Mouse (Mus musculus) lung, embryonic 14.5 days (tissue): ENCODE data around the gene Itpa. TPM values are rescaled to one million over a fixed set of nuclear protein-coding genes. Genes with fewer than 3 reads are reported as not detected.

ENCODE experiments used
- ATAC-seq: fragments of 200-750 bp; cut with Nextera tagmentation; 2 replicates; pipeline ENCODE4 v1.8.0; 2017; ENCODE audit warnings: mild to moderate bottlenecking, moderate TSS enrichment, moderate library complexity; ENCODE audit not compliant: insufficient read depth
- DNase-seq: peaks from one replicate; pipeline ENCODE4 v3.0.0-alpha.2; 2015
- H3K27ac ChIP-seq: fragments of 300-500 bp; sonication (generic); 2 replicates; pipeline ENCODE4 v1.5.1; 2014; ENCODE audit warnings: low read depth, mild to moderate bottlenecking, moderate library complexity
- H3K27me3 ChIP-seq: fragments of 300-500 bp; sonication (generic); 2 replicates; pipeline ENCODE4 v1.6.1; 2014; ENCODE audit warnings: low read length, control low read depth; ENCODE audit not compliant: insufficient read depth
- H3K36me3 ChIP-seq: fragments of 300-500 bp; sonication (generic); 2 replicates; pipeline ENCODE4 v1.6.1; 2014; ENCODE audit warnings: control low read depth; ENCODE audit not compliant: insufficient read depth
- H3K4me1 ChIP-seq: fragments of 300-500 bp; sonication (generic); 2 replicates; pipeline ENCODE4 v1.6.1; 2014; ENCODE audit warnings: antibody characterized with exemption, control low read depth; ENCODE audit not compliant: insufficient read depth
- H3K4me2 ChIP-seq: fragments of 300-500 bp; sonication (generic); 2 replicates; pipeline ENCODE4 v1.6.1; 2014; ENCODE audit warnings: mild to moderate bottlenecking
- H3K4me3 ChIP-seq: fragments of 300-500 bp; sonication (generic); 2 replicates; pipeline ENCODE4 v1.5.1; 2014; ENCODE audit warnings: low read depth, low read length
- H3K9ac ChIP-seq: fragments of 300-500 bp; sonication (generic); 2 replicates; pipeline ENCODE4 v1.6.1; 2014
- H3K9me3 ChIP-seq: fragments of 300-500 bp; sonication (generic); 2 replicates; pipeline ENCODE4 v1.6.1; 2016; ENCODE audit warnings: low read depth, low read length, control low read depth
- CTCF ChIP-seq: IDR thresholded peaks from 2 replicates; pipeline ENCODE4 v1.5.1; 2016; ENCODE audit warnings: antibody characterized with exemption, low read depth
- WGBS: fragments of 180-500 bp; shearing (Covaris S2); extraction: QIAGEN DNeasy Blood & Tissue Kit; methylation state at CpG from one replicate; pipeline ENCODE4 v1.1.7; 2014; 5-methylcytosine and 5-hydroxymethylcytosine counted together
- polyA plus RNA-seq: library from polyadenylated mRNA; unstranded; fragments of >200 nt; fragmentation: Nextera tagmentation; extraction: Ambion mirVana; gene quantifications from 2 replicates; pipeline ENCODE4 v1.2.1, GENCODE M21; 2014

Itpa gene
- polyA plus RNA-seq, 1 experiment from 2014 or later, result 108 TPM

DNA sequence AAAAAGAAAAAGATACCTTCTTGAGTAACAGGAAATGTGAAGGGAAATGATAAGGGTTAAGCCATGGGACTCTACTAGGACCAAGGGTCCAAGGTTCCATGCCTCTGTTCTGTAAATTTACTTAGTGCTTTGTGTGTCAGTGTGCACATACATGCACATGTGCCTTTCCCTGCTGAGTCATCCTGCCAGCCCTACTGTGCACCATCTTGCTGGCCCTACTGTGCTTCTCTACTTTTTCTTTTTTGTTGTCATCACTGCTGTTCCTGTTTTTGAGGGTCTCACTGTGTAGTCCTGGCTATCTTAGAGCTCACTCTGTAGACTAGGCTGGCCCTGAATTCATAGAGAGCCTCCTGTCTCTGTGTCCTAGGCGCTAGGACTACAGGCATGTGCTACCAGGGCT lies 60.3 kb downstream of the Itpa start:
- ATAC-seq, result no peak
- Histone ChIP-seq H3K27me3 (no peaks in the 10 kb centered on the region), H3K4me3 (no peak overlapping the region), H3K9ac (no peak overlapping the region), H3K9me3 (no peaks in the 10 kb centered on the region), H3K4me2 (no peak overlapping the region), H3K36me3 (peaks cover 69% of the 10 kb centered on the region), H3K27ac (no peak overlapping the region), H3K4me1 (no peaks in the 10 kb centered on the region)
- TF ChIP-seq CTCF, result no peak
- no peak for DNase-seq
- WGBS, result 90% methylated on average over 1 of the region's 1 CpGs

DNA sequence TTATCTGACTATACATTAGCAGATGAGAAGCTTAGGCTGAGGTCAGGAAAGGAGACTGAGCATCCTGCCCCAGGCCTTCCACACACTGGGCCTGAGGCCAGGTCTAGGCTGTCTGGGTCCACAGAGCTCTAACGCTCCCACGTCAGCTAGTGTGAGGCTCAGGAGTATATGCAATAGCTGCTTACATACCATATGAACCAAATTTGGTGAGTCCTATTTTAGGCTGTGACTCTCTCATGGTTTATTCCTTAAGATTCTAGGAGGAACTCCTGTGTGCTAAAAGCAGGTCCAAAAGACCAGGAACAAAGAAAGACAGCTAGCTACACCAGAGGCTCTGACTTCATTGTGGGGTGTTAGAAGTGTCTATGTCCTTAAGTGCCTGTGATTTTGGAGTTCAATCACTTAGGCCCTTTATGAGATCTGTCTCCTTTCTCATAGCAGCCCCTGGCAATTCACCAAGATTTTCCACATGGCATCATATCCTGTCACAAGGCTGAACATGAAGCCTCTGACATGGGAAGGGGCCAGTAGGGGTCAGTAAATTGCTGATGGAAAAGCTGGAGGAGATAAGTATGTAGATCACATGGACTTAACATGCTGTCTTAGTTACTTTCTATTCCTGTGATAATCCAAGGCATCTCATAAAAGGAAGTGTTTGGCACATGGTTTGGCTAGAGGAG lies 61.6 kb downstream of the Itpa start:
- H3K9me3 ChIP-seq, result no peaks in the 10 kb centered on the region
- no peak for TF ChIP-seq CTCF
- H3K4me2 ChIP-seq, result no peak overlapping the region
- no peak overlapping the region for H3K4me3 ChIP-seq
- peak; percentile 40 for DNase-seq
- H3K27ac ChIP-seq, result no peak overlapping the region
- H3K36me3 ChIP-seq, result peaks cover 65% of the 10 kb centered on the region
- WGBS, result 89% methylated on average over 2 of the region's 2 CpGs
- H3K27me3 ChIP-seq, result no peaks in the 10 kb centered on the region
- no peak for ATAC-seq
- no peaks in the 10 kb centered on the region for H3K4me1 ChIP-seq
- no peak overlapping the region for H3K9ac ChIP-seq

DNA sequence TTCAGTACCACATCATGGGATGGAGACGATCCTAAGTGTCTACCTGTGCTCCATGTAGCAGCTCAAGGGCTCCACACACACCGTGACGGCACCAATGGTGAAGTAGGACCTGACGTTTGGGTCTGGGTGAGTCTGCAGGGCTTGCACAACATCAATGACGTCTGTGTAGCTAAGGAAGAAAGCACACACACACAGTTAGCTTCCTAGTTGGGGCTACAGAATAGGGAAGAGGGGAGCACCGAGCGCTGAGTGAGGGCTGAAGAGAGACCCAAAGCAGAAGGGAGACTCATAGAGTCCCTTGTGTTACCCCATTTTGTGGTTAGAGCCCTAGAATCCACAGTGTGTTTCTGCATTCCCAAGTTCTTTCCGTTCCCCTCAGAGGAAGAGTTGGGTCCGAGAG lies 63.3 kb downstream of the Itpa start:
- no peaks in the 10 kb centered on the region for H3K9me3 ChIP-seq
- no peaks in the 10 kb centered on the region for H3K4me1 ChIP-seq
- H3K9ac ChIP-seq, result no peak overlapping the region
- H3K27ac ChIP-seq, result no peak overlapping the region
- WGBS, result 82% methylated on average over 9 of the region's 9 CpGs
- peaks cover 64% of the 10 kb centered on the region for H3K36me3 ChIP-seq
- no peak overlapping the region for H3K4me2 ChIP-seq
- no peak overlapping the region for H3K4me3 ChIP-seq
- TF ChIP-seq CTCF, result no peak
- no peaks in the 10 kb centered on the region for H3K27me3 ChIP-seq
- no peak for DNase-seq
- no peak for ATAC-seq

Other genes with a start within 250 kb of the Itpa start
- gene Vps16, start 243.3 kb upstream of the Itpa start, polyA plus RNA-seq, result 63.3 and 66.0 TPM in 2 replicates
- gene Pced1a, start 242.9 kb upstream of the Itpa start, polyA plus RNA-seq, result 10.8 and 13.5 TPM in 2 replicates
- 91.5 and 99.3 TPM in 2 replicates for gene Ptpra, start 217.3 kb upstream of the Itpa start, polyA plus RNA-seq
- 88.6 and 93.1 TPM in 2 replicates for gene Mrps26, start 103.9 kb upstream of the Itpa start, polyA plus RNA-seq
- not detected in 2 replicates for gene Oxt, start 91.4 kb upstream of the Itpa start, polyA plus RNA-seq
- not detected in 2 replicates for gene Avp, start 85.1 kb upstream of the Itpa start, polyA plus RNA-seq
- 18.3 and 18.6 TPM in 2 replicates for gene Fastkd5, start 37.6 kb upstream of the Itpa start, polyA plus RNA-seq
- gene Ubox5, start 37.6 kb upstream of the Itpa start, polyA plus RNA-seq, result 12.4 and 12.6 TPM in 2 replicates
- gene Lzts3, start 24.8 kb upstream of the Itpa start, polyA plus RNA-seq, result 1.0 TPM in 2 replicates
- 52.0 and 55.6 TPM in 2 replicates for gene Ddrgk1, start 3.0 kb upstream of the Itpa start, polyA plus RNA-seq
- gene Slc4a11, start 29.9 kb downstream of the Itpa start, polyA plus RNA-seq, result 0.68 and 0.78 TPM in 2 replicates
- 27.0 and 28.2 TPM in 2 replicates for gene 4930402H24Rik, start 238.8 kb downstream of the Itpa start, polyA plus RNA-seq
- gene Atrn, start 238.9 kb downstream of the Itpa start, polyA plus RNA-seq, result 9.1 and 10.2 TPM in 2 replicates